Mouse (Mus musculus) gastrocnemius, adult 2 months (tissue): ENCODE measurements at regions not wholly inside any gene's neighbourhood (a gene's known extent, or its start where the extent isn't known, plus 50 kb on each side); places are given as distances from the start of the nearest gene placed in this dataset.
"Not testable (repeated sequence)": the region's sequence is repeated elsewhere in the genome, so short reads cannot be mapped to it uniquely, and the experiment has no call there.

Experiments
- DNase-seq: peaks from one replicate; pipeline ENCODE4 v3.0.0; 2022
- H3K27ac ChIP-seq: fragments of 200-600 bp; 2 replicates; pipeline ENCODE4 v1.8.1; 2022; ENCODE audit warnings: mild to moderate bottlenecking
- H3K4me3 ChIP-seq: fragments of 200-600 bp; 2 replicates; pipeline ENCODE4 v1.8.1; 2022; ENCODE audit warnings: mild to moderate bottlenecking, moderate library complexity
- CTCF ChIP-seq: fragments of 200-600 bp; IDR thresholded peaks from 2 replicates; pipeline ENCODE4 v1.8.1; 2022; ENCODE audit warnings: antibody characterized with exemption, mild to moderate bottlenecking, moderate library complexity
- intact Hi-C: fragments of 180-260 bp; cut with DNase I; formaldehyde crosslinking; loops from one replicate; pipeline ENCODE4 v1.15.1; 2025

- DNase-seq, result no peak
- Histone ChIP-seq H3K27ac (no peak overlapping the region), H3K4me3 (no peak overlapping the region)
- intact Hi-C loops, result no loop called here
- TF ChIP-seq CTCF, result no peak
Measured at GRCm38 (mm10) chr10:66694549-66695285, 401.2 kb upstream of the Jmjd1c start.

- intact Hi-C loops, H3K27ac ChIP-seq, H3K4me3 ChIP-seq, DNase-seq: not testable (repeated sequence)
Measured at GRCm38 (mm10) chr10:66714926-66715325, 381.0 kb upstream of the Jmjd1c start.

GRCm38 (mm10) chr10:66717909-66718308 lies 378.0 kb upstream of the Jmjd1c start:
- Histone ChIP-seq H3K27ac (no peak overlapping the region), H3K4me3 (no peak overlapping the region)
- peak; percentile 5; the same call in 1 of the 2 replicates for TF ChIP-seq CTCF
- intact Hi-C loops, result no loop called here
- DNase-seq, result no peak

- Histone ChIP-seq H3K27ac (no peak overlapping the region), H3K4me3 (no peak overlapping the region)
- no peak for DNase-seq
- intact Hi-C loops, result no loop called here
- peak; percentile 7; the same call in 1 of the 2 replicates for TF ChIP-seq CTCF
Measured at GRCm38 (mm10) chr10:66719796-66720195, 376.1 kb upstream of the Jmjd1c start.

GRCm38 (mm10) chr10:66733631-66734030 lies 362.3 kb upstream of the Jmjd1c start:
- H3K27ac ChIP-seq, result no peak overlapping the region
- no peak for TF ChIP-seq CTCF
- no peak overlapping the region for H3K4me3 ChIP-seq
- intact Hi-C loops, result no loop called here
- DNase-seq, result no peak

GRCm38 (mm10) chr10:66734853-66735252 lies 361.1 kb upstream of the Jmjd1c start:
- H3K27ac ChIP-seq, result no peak overlapping the region
- peak; percentile 33 for TF ChIP-seq CTCF
- DNase-seq, result no peak
- intact Hi-C loops, result no loop called here
- no peak overlapping the region for H3K4me3 ChIP-seq

GRCm38 (mm10) chr10:66739017-66739416 lies 356.9 kb upstream of the Jmjd1c start:
- no peak for TF ChIP-seq CTCF
- H3K27ac ChIP-seq, result no peak overlapping the region
- intact Hi-C loops, result no loop called here
- no peak for DNase-seq
- no peak overlapping the region for H3K4me3 ChIP-seq

- intact Hi-C loops, result no loop called here
- H3K27ac ChIP-seq, result no peak overlapping the region
- peak; percentile 67 for TF ChIP-seq CTCF
- H3K4me3 ChIP-seq, result no peak overlapping the region
- DNase-seq, result no peak
Measured at GRCm38 (mm10) chr10:66741819-66742218, 354.1 kb upstream of the Jmjd1c start.

- no peak for TF ChIP-seq CTCF
- no peak for DNase-seq
- intact Hi-C loops, result no loop called here
- Histone ChIP-seq H3K4me3 (peak overlapping the region; percentile 34), H3K27ac (no peak overlapping the region)
Measured at GRCm38 (mm10) chr10:66743254-66743653, 352.7 kb upstream of the Jmjd1c start.

- intact Hi-C loops, result no loop called here
Measured at GRCm38 (mm10) chr10:66745871-66746270, 350.1 kb upstream of the Jmjd1c start.

GRCm38 (mm10) chr10:66752237-66752810 lies 343.6 kb upstream of the Jmjd1c start:
- Histone ChIP-seq H3K4me3 (no peak overlapping the region), H3K27ac (no peak overlapping the region)
- intact Hi-C loops, result no loop called here
- TF ChIP-seq CTCF, result no peak
- DNase-seq, result no peak

More at GRCm38 (mm10) chr10:66745871-66746270, 350.1 kb upstream of the Jmjd1c start:
- Histone ChIP-seq H3K4me3 (no peak overlapping the region), H3K27ac (no peak overlapping the region)
- no peak for TF ChIP-seq CTCF
- no peak for DNase-seq

GRCm38 (mm10) chr10:66756866-66757265 lies 339.1 kb upstream of the Jmjd1c start:
- Histone ChIP-seq H3K27ac (no peak overlapping the region), H3K4me3 (no peak overlapping the region)
- intact Hi-C loops, result no loop called here
- no peak for TF ChIP-seq CTCF
- no peak for DNase-seq

GRCm38 (mm10) chr10:66770161-66771030 lies 325.5 kb upstream of the Jmjd1c start:
- Histone ChIP-seq H3K27ac (no peak overlapping the region), H3K4me3 (peak overlapping the region; percentile 13; the same call in 1 of the 2 replicates)
- no peak for TF ChIP-seq CTCF
- intact Hi-C loops, result no loop called here
- DNase-seq, result no peak
